Mouse (Mus musculus) kidney, adult 8-10 months (tissue): Measurements from ENCODE around the gene Apeh.

Experiments used
- DNase-seq, 2 experiments: peaks; one replicate each; pipeline ENCODE4 v3.0.0; 2022

Gene Apeh

GRCm38 (mm10) chr9:108073141-108073930, 21.1 kb downstream of the Apeh start:
- no peak for DNase-seq

DNA sequence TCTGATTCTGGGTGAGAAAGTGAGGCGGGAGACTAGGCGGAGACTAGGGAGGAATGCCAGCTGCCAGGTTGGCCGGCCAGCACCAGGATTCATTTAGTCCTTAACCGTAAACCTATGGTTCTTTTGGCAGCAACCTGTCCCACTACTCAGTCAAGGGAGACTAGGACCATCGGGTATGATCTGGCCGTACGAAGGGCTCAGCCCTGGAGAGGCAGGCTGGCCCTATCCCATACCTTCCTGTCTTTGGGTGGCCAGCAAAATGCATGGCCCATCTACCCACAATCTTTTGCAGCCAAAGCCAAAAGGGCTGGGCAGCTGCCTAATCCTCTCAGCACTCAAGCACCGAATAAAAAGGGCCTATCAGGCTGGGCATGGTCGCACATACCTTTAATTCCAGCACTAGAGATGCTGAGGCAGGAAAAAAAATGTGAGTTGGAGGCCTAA, 21.9 kb downstream of the Apeh start:
- no peak for DNase-seq

DNA sequence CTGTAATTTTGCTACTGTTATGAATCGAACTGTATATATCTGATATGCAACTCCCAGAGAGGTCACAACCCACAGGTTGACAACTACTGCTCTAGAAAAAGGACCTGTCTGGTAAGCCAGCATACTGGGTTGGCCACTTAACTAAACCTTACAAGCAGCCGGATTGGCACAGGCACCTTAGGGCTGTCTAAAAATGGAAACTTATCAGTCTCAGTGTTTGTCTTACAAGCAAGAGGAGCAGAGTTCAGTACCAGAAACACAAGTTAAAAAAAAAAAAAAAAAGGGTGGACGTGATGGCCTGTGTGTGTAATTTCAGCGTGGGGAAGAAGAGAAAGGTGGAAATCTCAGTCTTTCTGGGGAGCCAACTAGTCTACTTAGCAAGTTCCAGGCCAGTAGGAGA, 22.6 kb downstream of the Apeh start:
- no peak for DNase-seq

DNA sequence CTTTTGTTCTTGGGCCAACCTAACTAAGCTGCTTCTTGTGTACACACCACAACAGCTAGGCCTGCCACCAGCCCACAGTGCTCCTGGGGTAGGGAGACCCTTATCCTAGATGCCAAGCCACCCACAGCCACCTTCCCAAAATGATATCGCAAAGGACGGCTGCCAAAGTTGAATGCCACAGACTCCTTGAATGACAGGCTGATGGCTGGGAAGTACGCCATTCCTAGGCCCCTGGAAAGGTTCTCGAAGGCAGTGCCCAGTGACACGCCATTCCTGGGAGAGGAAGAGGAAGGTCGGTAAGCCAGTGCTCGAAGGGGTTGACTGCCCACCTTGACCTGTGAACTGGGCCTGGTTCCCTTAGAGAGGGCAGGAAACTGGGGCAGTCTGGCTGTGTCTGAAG, 24.9 kb downstream of the Apeh start:
- DNase-seq: no peak

DNA sequence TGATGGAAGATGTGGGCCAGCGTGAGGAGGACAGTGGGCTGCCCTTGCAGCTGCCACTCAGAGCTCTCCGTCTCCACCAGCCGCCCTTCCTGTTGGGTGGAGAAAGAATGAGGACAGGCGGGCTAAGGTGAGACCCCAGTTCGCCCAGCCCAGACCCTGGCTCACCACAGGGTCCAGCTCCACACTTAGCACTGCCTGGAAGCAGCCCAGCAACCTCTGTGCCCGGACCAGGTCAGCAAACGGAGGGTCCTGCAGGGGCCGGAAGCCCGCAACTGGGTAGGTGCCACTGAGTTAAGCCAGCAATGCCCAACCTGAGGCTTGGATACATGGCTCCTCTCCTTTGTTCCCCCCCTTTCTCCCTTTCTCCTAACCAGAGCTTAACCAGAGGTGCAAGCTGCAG, 25.4 kb downstream of the Apeh start:
- DNase-seq: no peak

GRCm38 (mm10) chr9:108067900-108068299, 26.5 kb downstream of the Apeh start:
- peak; percentile 71 to 89 for DNase-seq

DNA sequence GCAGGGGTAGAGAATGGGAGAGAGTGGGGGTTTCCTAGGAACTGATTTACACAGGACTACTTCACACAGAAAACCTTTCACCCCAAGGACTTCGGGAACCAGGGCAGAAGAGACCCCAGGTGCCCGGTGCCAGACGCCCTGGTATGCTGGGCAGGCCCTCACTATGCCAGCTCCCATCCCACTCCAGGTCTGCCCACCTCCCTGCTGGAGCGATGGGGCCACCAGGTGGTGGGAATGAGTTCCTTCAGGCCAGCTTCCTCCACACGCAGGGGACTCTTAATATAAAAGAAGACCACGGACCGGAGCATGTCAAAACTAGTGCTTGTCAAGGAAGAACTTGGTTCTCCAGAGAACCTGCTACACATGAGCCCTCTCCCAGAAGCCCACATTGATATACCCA, 27.2 kb downstream of the Apeh start:
- no peak for DNase-seq

GRCm38 (mm10) chr9:108065491-108066011, 28.9 kb downstream of the Apeh start:
- peak in 1 of 2 experiments; percentile 62 for DNase-seq

- no peak for DNase-seq
Observed at GRCm38 (mm10) chr9:108063361-108063760, 31.0 kb downstream of the Apeh start.

DNA sequence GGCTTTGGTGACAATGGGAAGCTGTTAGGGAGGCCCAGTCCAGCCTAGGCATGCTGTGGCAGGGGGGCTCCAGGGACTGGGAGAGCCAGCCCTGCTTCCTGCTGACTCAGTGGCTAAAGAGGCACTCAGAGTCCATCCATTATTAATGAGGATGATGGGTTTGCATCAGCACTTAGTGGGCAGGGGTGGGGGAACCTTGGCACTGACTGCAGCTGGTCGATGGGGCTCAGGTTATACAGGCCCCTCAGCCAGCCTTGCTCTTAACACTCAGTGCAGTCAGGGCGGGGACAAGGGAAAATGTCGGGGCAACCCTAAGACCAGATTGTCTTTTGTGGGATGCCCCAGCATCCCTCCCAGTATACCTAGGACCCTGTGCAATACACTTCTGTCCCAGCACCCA, 32.3 kb downstream of the Apeh start:
- no peak for DNase-seq

DNA sequence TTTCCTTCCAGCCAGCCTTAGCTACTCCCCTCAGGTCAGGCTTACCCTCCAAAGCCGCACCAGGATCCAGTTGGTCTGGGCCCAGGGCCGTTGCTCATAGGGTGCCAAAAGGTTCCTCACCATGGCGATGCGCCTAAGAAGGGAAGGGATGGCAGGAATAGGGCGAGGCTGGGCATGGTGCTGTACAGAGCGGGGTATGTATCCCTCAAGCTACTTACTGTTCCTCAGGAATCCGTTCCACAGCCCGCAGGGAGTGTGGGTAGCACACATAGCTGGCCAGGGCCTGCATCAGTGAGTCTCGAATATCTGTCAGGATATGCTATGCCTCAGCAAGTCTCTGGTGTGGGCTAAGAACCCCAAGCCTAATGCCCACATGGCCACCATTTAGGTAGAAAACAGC, 36.1 kb downstream of the Apeh start:
- DNase-seq: no peak

DNA sequence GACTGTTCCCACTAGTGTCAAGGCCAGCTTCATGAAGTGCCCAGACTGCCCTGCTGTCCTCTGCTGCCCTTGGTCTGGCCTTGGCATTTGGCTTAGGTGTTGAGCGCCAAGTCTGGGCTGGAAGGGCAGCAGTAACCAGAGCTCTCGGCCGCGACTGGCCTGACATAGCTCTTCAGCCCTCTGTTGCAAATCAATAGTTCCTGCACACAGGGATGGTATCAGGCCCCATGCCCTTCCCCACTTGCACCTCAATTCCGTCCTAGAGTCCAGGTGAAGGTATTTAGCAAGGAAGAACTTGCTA, 37.2 kb downstream of the Apeh start:
- DNase-seq: no peak

GRCm38 (mm10) chr9:108056361-108057261, 37.8 kb downstream of the Apeh start:
- no peak for DNase-seq

DNA sequence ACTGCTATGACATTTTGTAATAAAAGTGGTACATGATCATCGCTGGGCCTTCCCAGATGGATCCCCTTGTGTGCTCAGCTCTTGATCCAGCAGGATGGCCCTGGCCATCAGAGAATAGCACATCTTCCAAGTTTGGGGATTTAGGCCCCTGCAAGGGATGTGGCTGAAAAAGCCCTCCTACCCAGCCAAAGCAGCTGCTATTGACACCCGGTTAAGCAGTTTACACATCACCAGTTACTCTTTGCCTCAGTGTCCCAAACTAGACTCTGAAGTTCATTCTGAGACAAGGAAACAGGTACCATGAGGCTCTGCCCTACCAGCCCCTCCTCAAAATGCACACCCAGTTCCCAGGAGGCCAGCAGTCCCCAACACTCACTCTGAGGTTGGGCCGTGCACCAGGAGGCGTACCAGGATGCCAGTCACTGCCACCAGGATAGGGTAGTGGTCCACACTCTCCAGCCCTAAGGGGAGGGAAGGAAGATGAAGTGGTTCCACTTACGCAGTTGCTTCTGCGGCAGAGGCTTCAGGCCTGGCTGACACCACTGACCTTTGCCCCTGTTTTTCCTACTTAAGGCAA, 38.7 kb downstream of the Apeh start:
- DNase-seq: no peak

DNA sequence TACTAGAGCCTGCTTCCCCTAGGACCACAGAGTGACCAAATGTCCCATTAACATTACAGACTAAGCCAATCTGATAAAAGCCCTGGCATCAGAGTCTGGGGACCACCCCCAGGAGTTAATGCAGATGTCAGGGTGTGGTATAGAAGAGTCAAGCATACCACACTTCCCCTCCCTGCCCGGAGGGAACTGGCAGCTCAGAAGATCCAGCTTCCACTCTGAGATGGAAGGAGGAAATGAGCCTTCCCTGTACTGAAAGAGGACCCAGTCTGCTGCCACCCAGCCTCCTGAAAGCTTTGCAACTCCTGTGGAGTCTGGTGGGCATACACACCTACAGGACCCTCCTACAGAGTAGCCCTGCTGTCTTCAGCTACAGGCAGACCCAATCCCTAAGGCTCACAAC, 39.3 kb downstream of the Apeh start:
- no peak for DNase-seq

DNA sequence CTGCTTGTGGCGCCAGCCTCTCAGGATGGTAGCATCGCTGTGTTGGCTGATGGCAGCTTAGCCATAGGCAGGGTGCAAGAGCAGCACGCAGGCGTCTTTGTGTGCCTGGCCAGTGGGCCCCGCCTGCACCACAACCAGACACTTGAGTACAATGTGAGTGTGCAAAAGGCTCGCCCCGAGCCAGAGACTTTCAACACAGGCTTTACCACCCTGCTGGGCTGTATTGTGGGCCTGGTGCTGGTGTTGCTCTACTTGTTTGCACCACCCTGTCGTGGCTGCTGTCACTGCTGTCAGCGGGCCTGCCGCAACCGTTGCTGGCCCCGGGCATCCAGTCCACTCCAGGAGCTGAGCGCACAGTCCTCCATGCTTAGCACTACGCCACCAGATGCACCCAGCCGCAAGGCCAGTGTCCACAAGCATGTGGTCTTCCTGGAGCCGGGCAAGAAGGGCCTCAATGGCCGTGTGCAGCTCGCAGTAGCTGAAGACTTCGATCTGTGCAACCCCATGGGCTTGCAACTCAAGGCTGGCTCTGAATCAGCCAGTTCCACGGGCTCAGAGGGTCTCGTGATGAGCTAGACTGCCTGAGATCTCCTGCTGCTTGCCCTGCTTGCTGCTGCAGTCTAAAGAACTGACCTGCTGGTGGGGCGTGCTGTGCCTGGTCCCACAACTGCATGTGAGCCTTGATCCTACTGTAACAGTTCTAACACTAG, 39.9 kb downstream of the Apeh start:
- no peak for DNase-seq

DNA sequence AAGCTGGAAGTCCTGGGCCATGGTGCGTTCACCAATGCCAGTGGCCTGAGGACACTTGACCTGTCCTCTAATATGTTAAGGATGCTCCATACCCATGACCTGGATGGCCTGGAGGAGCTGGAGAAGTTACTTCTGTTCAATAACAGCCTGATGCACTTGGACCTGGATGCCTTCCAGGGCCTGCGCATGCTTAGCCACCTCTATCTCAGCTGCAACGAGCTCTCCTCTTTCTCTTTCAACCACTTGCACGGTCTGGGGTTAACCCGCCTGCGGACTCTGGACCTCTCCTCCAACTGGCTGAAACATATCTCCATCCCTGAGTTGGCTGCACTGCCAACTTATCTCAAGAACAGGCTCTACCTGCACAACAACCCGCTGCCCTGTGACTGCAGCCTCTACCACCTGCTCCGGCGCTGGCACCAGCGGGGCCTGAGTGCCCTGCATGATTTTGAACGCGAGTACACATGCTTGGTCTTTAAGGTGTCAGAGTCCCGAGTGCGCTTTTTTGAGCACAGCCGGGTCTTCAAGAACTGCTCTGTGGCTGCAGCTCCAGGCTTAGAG, 40.7 kb downstream of the Apeh start:
- DNase-seq: no peak

DNA sequence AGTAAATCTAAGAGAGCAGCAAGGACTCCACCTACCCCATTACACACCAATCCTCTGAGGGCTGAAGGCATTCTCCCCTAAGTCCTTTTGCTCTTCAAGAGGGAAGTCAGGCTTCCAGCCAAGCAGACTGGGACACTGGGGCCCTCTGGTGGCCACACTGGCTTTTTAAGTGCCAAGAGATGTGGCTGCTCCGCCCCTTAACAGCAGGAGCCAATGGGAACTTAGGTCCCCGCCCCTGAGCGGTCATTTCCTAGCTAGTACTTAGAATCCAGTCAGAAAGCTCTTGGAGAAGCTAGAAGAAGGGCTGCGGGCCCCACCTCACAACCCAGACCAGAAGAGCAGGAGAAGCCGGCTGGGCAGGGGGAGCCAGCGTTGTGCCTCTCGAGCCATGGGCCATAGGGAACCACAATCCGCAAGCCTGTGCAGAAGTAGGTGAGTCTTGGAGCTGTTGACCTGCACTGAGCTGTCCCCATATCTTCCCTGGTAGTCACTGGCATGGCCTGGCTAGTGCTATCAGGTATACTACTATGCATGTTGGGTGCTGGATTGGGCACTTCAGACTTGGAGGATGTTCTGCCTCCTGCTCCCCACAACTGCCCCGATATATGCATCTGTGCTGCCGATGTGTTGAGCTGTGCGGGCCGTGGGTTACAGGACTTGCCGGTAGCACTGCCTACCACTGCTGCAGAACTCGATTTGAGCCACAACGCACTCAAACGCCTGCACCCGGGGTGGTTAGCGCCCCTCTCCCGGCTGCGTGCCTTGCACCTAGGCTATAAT, 41.3 kb downstream of the Apeh start, which contains the start of gene Amigo3:
Gene Amigo3, plus strand, starts transcription at position 275 of the 780 bp plus-strand sequence.
- DNase-seq: peak; percentile 97 to 100

GRCm38 (mm10) chr9:108052411-108052810, 42.0 kb downstream of the Apeh start:
- DNase-seq: no peak

- no peak for DNase-seq
Observed at GRCm38 (mm10) chr9:108051931-108052220, 42.5 kb downstream of the Apeh start.

DNA sequence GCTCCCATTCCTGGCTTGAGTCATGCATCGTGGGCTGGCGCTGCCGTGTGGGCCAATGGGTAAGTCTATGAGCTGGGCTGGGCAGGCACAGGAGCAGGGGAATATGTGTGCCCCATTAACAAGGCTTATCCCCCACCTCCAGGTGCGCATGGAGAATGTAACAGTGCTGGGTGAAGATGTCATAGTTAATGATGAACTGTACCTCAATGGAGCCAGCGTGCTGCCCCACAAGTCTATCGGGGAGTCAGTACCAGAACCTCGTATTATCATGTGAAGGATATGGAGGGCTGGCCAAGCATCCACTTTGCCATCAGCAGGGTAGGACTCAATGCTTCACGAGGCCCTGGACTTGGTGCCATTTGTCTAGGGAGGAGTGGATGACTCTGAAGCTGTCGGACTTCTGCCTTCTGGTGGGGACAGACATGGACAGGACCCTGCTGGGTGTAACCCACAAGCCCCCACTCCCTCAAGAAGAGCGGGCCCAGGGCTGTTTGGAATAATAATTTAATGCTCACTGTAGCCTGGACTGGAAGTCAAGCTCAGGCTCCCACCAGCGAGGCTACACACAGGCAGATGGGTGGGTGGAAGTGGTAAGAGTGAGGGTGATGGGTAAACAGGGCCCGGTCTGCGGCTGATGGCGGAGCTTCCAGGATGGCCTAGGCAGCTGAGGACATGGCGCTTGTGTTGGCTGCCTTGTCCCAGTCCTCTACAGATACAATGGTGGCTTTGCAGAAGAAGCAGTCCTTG, 43.0 kb downstream of the Apeh start:
- DNase-seq: no peak
